Mouse (Mus musculus): ENCODE measurements around the gene Pdlim1. TPM values are rescaled to one million over a fixed set of nuclear protein-coding genes. Genes with fewer than 3 reads are reported as not detected.

The Pdlim1 gene
- total and polyA plus RNA-seq, 2 experiments from 2014 or later, result 2.8 to 6.6 TPM

DNA sequence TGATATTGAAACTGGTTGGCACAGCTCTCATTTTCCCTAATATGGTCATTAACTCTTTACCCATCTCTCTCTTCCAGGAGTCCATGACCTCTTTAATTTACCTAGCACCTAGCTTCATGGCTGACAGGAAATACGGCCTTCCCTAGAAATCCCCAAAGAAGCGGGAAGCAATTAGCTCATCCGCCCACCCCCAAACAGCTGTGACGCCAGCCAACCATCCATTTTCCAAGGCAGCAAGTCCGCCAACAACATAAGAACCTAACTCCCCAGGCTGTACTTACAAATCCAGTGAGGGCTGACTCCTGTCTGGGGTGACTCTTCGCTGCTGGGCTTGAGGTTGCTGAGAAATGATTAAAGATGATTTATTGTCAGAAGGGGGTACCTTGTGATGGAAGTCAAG lies 27.5 kb upstream of the Pdlim1 start:
- TF ChIP-seq CTCF (IDR thresholded peaks at IDR 0.05; ENCODE audit: low read depth), result no peak
- Histone ChIP-seq H3K27ac (ENCODE audit: low read depth, low read length) (no peak overlapping the region), H3K27me3 (ENCODE audit: insufficient read depth, low read length) (no peaks in the 10 kb centered on the region), H3K4me3 (ENCODE audit: low read depth, low read length) (no peak overlapping the region), H3K36me3 (ENCODE audit: insufficient read depth) (peaks cover 23% of the 10 kb centered on the region), H3K9me3 (ENCODE audit: low read length) (no peaks in the 10 kb centered on the region), H3K4me1 (ENCODE audit: insufficient read depth) (0 out of 2 replicates have a peak, but pooled peaks cover 5% of the 10 kb centered on the region), H3K4me2 (ENCODE audit: low read depth) (no peak overlapping the region), H3K9ac (no peak overlapping the region)
- no peak for ATAC-seq
- DNase-seq, result no peak
- 81% methylated on average over 6 of the region's 6 CpGs for WGBS

GRCm38 (mm10) chr19:40298574-40298973 lies 26.9 kb upstream of the Pdlim1 start:
- DNase-seq, result no peak
- TF ChIP-seq CTCF (IDR thresholded peaks at IDR 0.05; ENCODE audit: low read depth), result no peak
- Histone ChIP-seq H3K4me1 (ENCODE audit: insufficient read depth) (0 out of 2 replicates have a peak, but pooled peaks cover 5% of the 10 kb centered on the region), H3K9ac (no peak overlapping the region), H3K36me3 (ENCODE audit: insufficient read depth) (peaks cover 23% of the 10 kb centered on the region), H3K9me3 (ENCODE audit: low read length) (no peaks in the 10 kb centered on the region), H3K4me3 (ENCODE audit: low read depth, low read length) (no peak overlapping the region), H3K27ac (ENCODE audit: low read depth, low read length) (no peak overlapping the region), H3K4me2 (ENCODE audit: low read depth) (no peak overlapping the region), H3K27me3 (ENCODE audit: insufficient read depth, low read length) (no peaks in the 10 kb centered on the region)
- no peak for ATAC-seq
- 89% methylated on average over 2 of the region's 2 CpGs for WGBS

DNA sequence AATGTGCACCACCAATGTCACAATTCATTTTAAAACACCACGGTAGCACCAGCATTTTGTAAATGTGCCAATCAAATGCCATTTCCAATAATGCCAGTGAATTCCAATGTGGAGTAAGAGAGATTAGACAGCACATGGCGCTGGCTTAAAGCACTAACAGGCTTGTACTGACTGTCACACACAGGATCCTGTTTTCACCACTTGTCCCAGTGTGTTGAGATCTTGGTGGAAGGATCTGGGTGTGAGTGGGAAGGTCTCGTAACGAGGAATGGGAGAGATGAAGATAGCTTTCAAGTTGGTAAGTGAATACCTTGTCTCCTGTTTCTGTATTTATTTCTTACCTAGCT lies 26.1 kb upstream of the Pdlim1 start:
- TF ChIP-seq CTCF (IDR thresholded peaks at IDR 0.05; ENCODE audit: low read depth), result no peak
- no peak overlapping the region for H3K9ac ChIP-seq
- H3K4me3 ChIP-seq (ENCODE audit: low read depth, low read length), result no peak overlapping the region
- WGBS, result 60% methylated on average over 4 of the region's 4 CpGs
- no peak overlapping the region for H3K4me2 ChIP-seq (ENCODE audit: low read depth)
- H3K9me3 ChIP-seq (ENCODE audit: low read length), result no peaks in the 10 kb centered on the region
- H3K4me1 ChIP-seq (ENCODE audit: insufficient read depth), result 0 out of 2 replicates have a peak, but pooled peaks cover 5% of the 10 kb centered on the region
- peaks cover 23% of the 10 kb centered on the region for H3K36me3 ChIP-seq (ENCODE audit: insufficient read depth)
- ATAC-seq (no peak), DNase-seq (no peak)
- H3K27ac ChIP-seq (ENCODE audit: low read depth, low read length), result no peak overlapping the region
- H3K27me3 ChIP-seq (ENCODE audit: insufficient read depth, low read length), result no peaks in the 10 kb centered on the region

- H3K27me3 ChIP-seq (ENCODE audit: insufficient read depth, low read length), result no peaks in the 10 kb centered on the region
- no peak overlapping the region for H3K27ac ChIP-seq (ENCODE audit: low read depth, low read length)
- no peak for TF ChIP-seq CTCF (IDR thresholded peaks at IDR 0.05; ENCODE audit: low read depth)
- ATAC-seq (no peak), DNase-seq (no peak)
- 0 out of 2 replicates have a peak, but pooled peaks cover 5% of the 10 kb centered on the region for H3K4me1 ChIP-seq (ENCODE audit: insufficient read depth)
- 85% methylated on average over 7 of the region's 7 CpGs for WGBS
- H3K4me3 ChIP-seq (ENCODE audit: low read depth, low read length), result no peak overlapping the region
- H3K9me3 ChIP-seq (ENCODE audit: low read length), result no peaks in the 10 kb centered on the region
- peaks cover 23% of the 10 kb centered on the region for H3K36me3 ChIP-seq (ENCODE audit: insufficient read depth)
- no peak overlapping the region for H3K9ac ChIP-seq
- no peak overlapping the region for H3K4me2 ChIP-seq (ENCODE audit: low read depth)
Measured at GRCm38 (mm10) chr19:40297078-40297797, 25.6 kb upstream of the Pdlim1 start.

DNA sequence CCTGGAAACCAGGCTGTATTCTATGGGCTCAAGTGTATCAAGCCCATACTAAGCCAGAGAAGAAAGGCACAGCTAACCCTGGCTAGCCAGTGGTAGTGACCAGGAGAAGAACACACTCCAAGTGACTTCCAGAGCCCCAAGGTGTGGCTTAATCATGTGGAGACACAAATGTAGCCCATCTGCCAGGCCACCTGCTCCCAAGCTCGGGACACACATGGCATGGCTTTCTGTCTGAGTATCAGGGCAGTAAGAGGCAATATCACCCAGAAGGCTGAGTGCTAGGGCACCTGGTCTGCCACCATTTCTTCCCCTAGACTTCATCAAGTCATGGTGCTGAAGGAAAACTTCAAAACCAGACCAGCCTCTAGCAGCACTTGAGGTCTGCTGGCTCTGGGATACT lies 22.6 kb upstream of the Pdlim1 start:
- no peak for TF ChIP-seq CTCF (IDR thresholded peaks at IDR 0.05; ENCODE audit: low read depth)
- no peak overlapping the region for H3K9ac ChIP-seq
- ATAC-seq, result no peak
- no peak overlapping the region for H3K27ac ChIP-seq (ENCODE audit: low read depth, low read length)
- no peak for DNase-seq
- no peaks in the 10 kb centered on the region for H3K27me3 ChIP-seq (ENCODE audit: insufficient read depth, low read length)
- no peaks in the 10 kb centered on the region for H3K4me1 ChIP-seq (ENCODE audit: insufficient read depth)
- no peak overlapping the region for H3K4me3 ChIP-seq (ENCODE audit: low read depth, low read length)
- 79% methylated on average over 1 of the region's 1 CpGs for WGBS
- no peaks in the 10 kb centered on the region for H3K9me3 ChIP-seq (ENCODE audit: low read length)
- H3K36me3 ChIP-seq (ENCODE audit: insufficient read depth), result peaks cover 15% of the 10 kb centered on the region
- no peak overlapping the region for H3K4me2 ChIP-seq (ENCODE audit: low read depth)

DNA sequence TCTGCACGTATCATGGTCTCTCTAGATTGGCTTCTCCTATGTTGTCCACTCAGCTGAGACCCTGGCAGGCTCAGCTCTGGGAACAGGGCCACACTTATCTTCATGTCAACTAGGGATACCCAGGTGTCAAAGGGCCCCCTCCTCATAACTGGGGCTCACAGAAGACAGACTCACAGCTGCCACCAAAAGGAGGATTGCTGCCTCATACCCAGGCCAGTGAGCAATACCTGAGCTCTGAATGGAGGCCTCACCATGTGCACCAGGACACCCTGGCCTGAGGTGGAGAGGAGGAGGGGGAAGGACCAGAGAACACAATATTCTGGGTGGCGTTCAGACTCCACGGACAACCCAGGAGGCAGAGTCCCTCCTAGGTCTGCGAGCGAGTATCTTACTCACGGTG lies 22.1 kb upstream of the Pdlim1 start:
- 92% methylated on average over 6 of the region's 6 CpGs for WGBS

DNA sequence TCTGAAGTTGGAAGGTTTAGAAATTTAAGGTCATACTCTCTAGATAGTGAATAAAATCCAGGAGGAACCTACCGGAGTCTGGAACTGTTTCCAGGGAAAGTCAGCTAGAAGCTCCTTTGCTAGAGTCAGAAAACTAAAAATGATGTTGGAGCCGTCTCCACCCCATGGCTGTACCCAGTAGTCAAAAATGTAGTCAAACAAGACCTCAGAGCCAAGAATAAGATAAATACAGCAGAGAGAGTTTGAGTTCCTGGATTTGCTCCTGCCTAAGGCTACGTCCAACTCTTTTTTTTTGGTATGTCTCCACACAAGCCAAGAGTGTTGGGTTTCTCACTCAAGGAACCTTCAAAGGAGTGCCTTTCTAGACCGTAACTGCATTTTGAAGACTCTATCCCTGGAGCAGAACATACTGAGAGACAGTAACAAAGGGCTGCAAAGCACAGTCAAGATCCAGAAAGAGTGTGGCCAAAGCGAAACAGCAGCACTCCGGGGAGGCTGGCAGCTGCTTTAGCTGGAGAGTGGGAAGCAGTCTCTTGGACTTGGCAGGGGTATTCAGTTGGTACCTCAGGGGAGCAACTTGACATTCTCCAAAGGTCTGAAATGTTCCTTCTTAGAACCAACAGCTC lies 18.6 kb upstream of the Pdlim1 start:
- Histone ChIP-seq H3K4me2 (ENCODE audit: low read depth) (no peak overlapping the region), H3K4me3 (ENCODE audit: low read depth, low read length) (no peak overlapping the region), H3K36me3 (ENCODE audit: insufficient read depth) (peaks cover 13% of the 10 kb centered on the region; the same call in 1 of the 2 replicates), H3K27ac (ENCODE audit: low read depth, low read length) (no peak overlapping the region), H3K9ac (no peak overlapping the region), H3K9me3 (ENCODE audit: low read length) (no peaks in the 10 kb centered on the region), H3K27me3 (ENCODE audit: insufficient read depth, low read length) (no peaks in the 10 kb centered on the region), H3K4me1 (ENCODE audit: insufficient read depth) (no peaks in the 10 kb centered on the region)
- DNase-seq (no peak), ATAC-seq (no peak)
- 82% methylated on average over 6 of the region's 6 CpGs for WGBS
- no peak for TF ChIP-seq CTCF (IDR thresholded peaks at IDR 0.05; ENCODE audit: low read depth)

More for the DNA sequence above, 22.1 kb upstream of the Pdlim1 start:
- Histone ChIP-seq H3K4me2 (ENCODE audit: low read depth) (no peak overlapping the region), H3K36me3 (ENCODE audit: insufficient read depth) (peaks cover 13% of the 10 kb centered on the region), H3K27me3 (ENCODE audit: insufficient read depth, low read length) (no peaks in the 10 kb centered on the region), H3K4me1 (ENCODE audit: insufficient read depth) (no peaks in the 10 kb centered on the region), H3K27ac (ENCODE audit: low read depth, low read length) (no peak overlapping the region), H3K4me3 (ENCODE audit: low read depth, low read length) (no peak overlapping the region), H3K9me3 (ENCODE audit: low read length) (no peaks in the 10 kb centered on the region), H3K9ac (no peak overlapping the region)
- ATAC-seq (no peak), DNase-seq (no peak)
- TF ChIP-seq CTCF (IDR thresholded peaks at IDR 0.05; ENCODE audit: low read depth), result no peak

Data from forebrain, postnatal 0 days (tissue).